Mouse (Mus musculus) CH12.LX (cell line): ENCODE measurements around the gene Gpr183. TPM values are rescaled to one million over a fixed set of nuclear protein-coding genes. Genes with fewer than 3 reads are reported as not detected.

ENCODE experiments used
- DNase-seq: peaks from one replicate; pipeline ENCODE4 v3.0.0-alpha.2; 2013; ENCODE audit errors: extremely low read depth
- H3K27ac ChIP-seq: 2 replicates; pipeline ENCODE4 v1.5.1; 2012; ENCODE audit warnings: low read depth, mild to moderate bottlenecking, control low read depth, moderate library complexity; ENCODE audit not compliant: insufficient read depth
- H3K27me3 ChIP-seq: replicated peaks from 2 replicates; pipeline ENCODE3; 2012; ENCODE audit warnings: inconsistent platforms
- H3K36me3 ChIP-seq, 2 experiments: replicated peaks in 1 of 2; 2 replicates each; pipeline versions ENCODE3 to v1.6.1; 2012; ENCODE audit warnings: inconsistent platforms in 1 of 2, low read length in 1 of 2, mild to moderate bottlenecking in 1 of 2, mixed read lengths in 1 of 2, moderate library complexity in 1 of 2; ENCODE audit not compliant: control insufficient read depth in 1 of 2, insufficient read depth in 1 of 2
- H3K4me1 ChIP-seq, 2 experiments: 2 replicates each; pipeline ENCODE4 v1.6.1; 2012; ENCODE audit warnings: inconsistent platforms in 1 of 2, moderate library complexity in 1 of 2; ENCODE audit not compliant: insufficient read depth in 2 of 2, control insufficient read depth in 1 of 2
- H3K4me2 ChIP-seq: 2 replicates; pipeline ENCODE4 v1.6.1; 2012; ENCODE audit warnings: low read depth, mild to moderate bottlenecking, control low read depth; ENCODE audit not compliant: poor library complexity, insufficient read depth, severe bottlenecking
- H3K4me3 ChIP-seq, 3 experiments: fragments of 150-350 bp in 1 of 3; sonication (generic) in 1 of 3; replicated peaks in 1 of 3; 2 replicates each; pipeline versions ENCODE3 to v1.5.1; 2011 to 2012; ENCODE audit warnings: low read depth in 2 of 3, low read length in 2 of 3, mild to moderate bottlenecking in 2 of 3, moderate library complexity in 2 of 3, control low read depth in 1 of 3, improper control_type of control experiment in 1 of 3, inconsistent platforms in 1 of 3, mixed read lengths in 1 of 3; ENCODE audit not compliant: poor library complexity in 1 of 3
- H3K79me2 ChIP-seq: replicated peaks from 2 replicates; pipeline ENCODE4 v1.6.1; 2012; ENCODE audit warnings: mild to moderate bottlenecking, moderate library complexity; ENCODE audit not compliant: control insufficient read depth, poor library complexity, insufficient read depth, severe bottlenecking; ENCODE audit errors: extremely low read depth
- H3K9ac ChIP-seq: 2 replicates; pipeline ENCODE4 v1.6.1; 2012; ENCODE audit warnings: low read depth, mild to moderate bottlenecking, control low read depth, moderate library complexity; ENCODE audit not compliant: insufficient read depth
- H3K9me3 ChIP-seq: replicated peaks from 2 replicates; pipeline ENCODE3; 2012; ENCODE audit warnings: low read length, inconsistent platforms, mixed read lengths
- BHLHE40 ChIP-seq: IDR thresholded peaks from 2 replicates; pipeline ENCODE4 v1.6.1; 2011; ENCODE audit warnings: mild to moderate bottlenecking, low read depth, low read length, improper control_type of control experiment
- CHD1 ChIP-seq: IDR thresholded peaks from 2 replicates; pipeline ENCODE4 v1.6.1; 2012; ENCODE audit warnings: low read depth, low read length, improper control_type of control experiment, inconsistent platforms
- CTCF ChIP-seq, 2 experiments: IDR thresholded peaks in 1 of 2; conservative IDR thresholded peaks in 1 of 2; 2 replicates each; pipeline ENCODE4 v1.5.1; 2011 to 2012; ENCODE audit warnings: low read depth in 2 of 2, low read length in 2 of 2, improper control_type of control experiment in 1 of 2, inconsistent platforms in 1 of 2, mild to moderate bottlenecking in 1 of 2, moderate library complexity in 1 of 2
- ELF1 ChIP-seq: IDR thresholded peaks from 2 replicates; pipeline ENCODE4 v1.6.1; 2014; ENCODE audit warnings: low read depth, mild to moderate bottlenecking, inconsistent platforms, low read length, improper control_type of control experiment
- EP300 ChIP-seq: IDR thresholded peaks from 2 replicates; pipeline ENCODE4 v1.6.1; 2011; ENCODE audit warnings: low read length, improper control_type of control experiment
- ETS1 ChIP-seq: conservative IDR thresholded peaks from 2 replicates; pipeline ENCODE4 v1.6.1; 2012; ENCODE audit warnings: low read depth, mild to moderate bottlenecking, inconsistent platforms, low read length, improper control_type of control experiment, moderate library complexity
- GABPA ChIP-seq: IDR thresholded peaks from 2 replicates; pipeline ENCODE4 v1.6.1; 2012; ENCODE audit warnings: low read depth, low read length, improper control_type of control experiment, inconsistent platforms; ENCODE audit not compliant: insufficient replicate concordance
- IRF4 ChIP-seq: IDR thresholded peaks from 2 replicates; pipeline ENCODE4 v1.6.1; 2014; ENCODE audit warnings: low read depth, mild to moderate bottlenecking, inconsistent platforms, low read length, improper control_type of control experiment
- JUN ChIP-seq: IDR thresholded peaks from 2 replicates; pipeline ENCODE4 v1.6.1; 2011; ENCODE audit warnings: low read depth, mild to moderate bottlenecking, low read length, improper control_type of control experiment, moderate library complexity; ENCODE audit not compliant: insufficient read depth
- MAFK ChIP-seq: IDR thresholded peaks from 2 replicates; pipeline ENCODE4 v1.6.1; 2011; ENCODE audit warnings: low read length, improper control_type of control experiment; ENCODE audit not compliant: insufficient replicate concordance
- MAZ ChIP-seq: IDR thresholded peaks from 2 replicates; pipeline ENCODE4 v1.6.1; 2012; ENCODE audit warnings: low read depth, mild to moderate bottlenecking, inconsistent platforms, low read length, improper control_type of control experiment, moderate library complexity
- MEF2A ChIP-seq: IDR thresholded peaks from 2 replicates; pipeline ENCODE4 v1.6.1; 2014; ENCODE audit warnings: low read depth, mild to moderate bottlenecking, inconsistent platforms, low read length, improper control_type of control experiment, borderline replicate concordance
- MXI1 ChIP-seq: IDR thresholded peaks from 2 replicates; pipeline ENCODE4 v1.6.1; 2011; ENCODE audit warnings: mild to moderate bottlenecking, low read depth, low read length, improper control_type of control experiment
- NELFE ChIP-seq: IDR thresholded peaks from 2 replicates; pipeline ENCODE4 v1.6.1; 2011; ENCODE audit warnings: low read depth, low read length, improper control_type of control experiment
- POLR2A ChIP-seq: IDR thresholded peaks from 2 replicates; pipeline ENCODE4 v1.6.1; 2011; ENCODE audit warnings: low read depth, mild to moderate bottlenecking, improper control_type of control experiment, low read length
- RAD21 ChIP-seq: IDR thresholded peaks from 2 replicates; pipeline ENCODE4 v1.6.1; 2011; ENCODE audit warnings: low read depth, mild to moderate bottlenecking, low read length, improper control_type of control experiment, moderate library complexity
- RCOR1 ChIP-seq: conservative IDR thresholded peaks from 2 replicates; pipeline ENCODE4 v1.6.1; 2012; ENCODE audit warnings: low read depth, mild to moderate bottlenecking, inconsistent platforms, low read length, improper control_type of control experiment
- SIN3A ChIP-seq: IDR thresholded peaks from 2 replicates; pipeline ENCODE4 v1.6.1; 2012; ENCODE audit warnings: low read length, improper control_type of control experiment, inconsistent platforms
- SMC3 ChIP-seq: IDR thresholded peaks from 2 replicates; pipeline ENCODE4 v1.6.1; 2011; ENCODE audit warnings: low read depth, low read length, improper control_type of control experiment
- TBP ChIP-seq: conservative IDR thresholded peaks from 2 replicates; pipeline ENCODE4 v1.6.1; 2011; ENCODE audit warnings: low read depth, low read length, improper control_type of control experiment
- USF1 ChIP-seq: IDR thresholded peaks from 2 replicates; pipeline ENCODE4 v1.6.1; 2014; ENCODE audit warnings: low read depth, mild to moderate bottlenecking, inconsistent platforms, low read length, improper control_type of control experiment
- ZC3H11A ChIP-seq: IDR thresholded peaks from 2 replicates; pipeline ENCODE4 v1.6.1; 2012; ENCODE audit warnings: low read depth, mild to moderate bottlenecking, inconsistent platforms, low read length, improper control_type of control experiment
- ZKSCAN1 ChIP-seq: IDR thresholded peaks from 2 replicates; pipeline ENCODE4 v1.6.1; 2012; ENCODE audit warnings: low read depth, inconsistent platforms, low read length, improper control_type of control experiment, borderline replicate concordance
- ZMIZ1 ChIP-seq: IDR thresholded peaks from 2 replicates; pipeline ENCODE4 v1.6.1; 2012; ENCODE audit warnings: low read depth, mild to moderate bottlenecking, inconsistent platforms, low read length, improper control_type of control experiment
- ZNF384 ChIP-seq: IDR thresholded peaks from 2 replicates; pipeline ENCODE4 v1.6.1; 2012; ENCODE audit warnings: low read depth, low read length, improper control_type of control experiment, inconsistent platforms
- dilution Hi-C: fragments of 300-500 bp; cut with MboI; formaldehyde crosslinking; loops from 2 replicates; pipeline ENCODE4 v1.14.3; 2020; ENCODE audit warnings: low sequenced_read_pairs; ENCODE audit not compliant: extremely low pct_unique_long_range_greater_than_20kb, extremely low pct_ligation_motif_present
- in situ Hi-C: fragments of 300-500 bp; cut with MboI; formaldehyde crosslinking; loops from 3 replicates; pipeline ENCODE4 v1.14.3; 2019; ENCODE audit warnings: low sequenced_read_pairs, low pct_ligation_motif_present, low pct_unique_long_range_greater_than_20kb, mixed read lengths
- polyA plus RNA-seq: library from polyadenylated mRNA; unstranded; fragments of >175 nt; gene quantifications from 2 replicates; pipeline ENCODE4 v1.2.1, GENCODE M21; 2012; ENCODE audit warnings: low read depth; ENCODE audit not compliant: insufficient read length
- total RNA-seq, 2 experiments: library from RNA; depleted of rRNA; stranded (reverse); fragments of 300-350 nt in 1 of 2; fragments of >200 nt in 1 of 2; gene quantifications; 2 replicates each; pipeline ENCODE4 v1.2.3; 2012 to 2014

Gpr183 gene
- total and polyA plus RNA-seq, 3 experiments = 3.6 to 16.3 (median 8.3) TPM

GRCm38 (mm10) chr14:121996786-121997185 is 31.8 kb upstream of the Gpr183 start:
- dilution Hi-C loops = no loop called here
- peaks cover 5 to 66% of the 10 kb centered on the region in 2 experiments for H3K4me1 ChIP-seq
- no peaks in the 10 kb centered on the region for H3K79me2 ChIP-seq
- no peak overlapping the region for H3K4me2 ChIP-seq
- H3K9ac ChIP-seq = no peak overlapping the region
- H3K27ac ChIP-seq = no peak overlapping the region
- in situ Hi-C loops = no loop called here
- TF ChIP-seq USF1 (no peak), ZKSCAN1 (no peak), SMC3 (no peak), ZC3H11A (no peak), MAFK (no peak), RCOR1 (no peak), TBP (no peak), CHD1 (no peak), MAZ (no peak), ZNF384 (no peak), MXI1 (no peak), ELF1 (no peak), BHLHE40 (no peak), POLR2A (no peak), GABPA (no peak), MEF2A (no peak), NELFE (no peak), ZMIZ1 (no peak), RAD21 (no peak)
- no peak for DNase-seq
- no peak overlapping the region for H3K4me3 ChIP-seq
- H3K36me3 ChIP-seq = peaks cover 16 to 81% of the 10 kb centered on the region in 2 experiments
- H3K27me3 ChIP-seq = no peaks in the 10 kb centered on the region
- H3K9me3 ChIP-seq = no peaks in the 10 kb centered on the region

DNA sequence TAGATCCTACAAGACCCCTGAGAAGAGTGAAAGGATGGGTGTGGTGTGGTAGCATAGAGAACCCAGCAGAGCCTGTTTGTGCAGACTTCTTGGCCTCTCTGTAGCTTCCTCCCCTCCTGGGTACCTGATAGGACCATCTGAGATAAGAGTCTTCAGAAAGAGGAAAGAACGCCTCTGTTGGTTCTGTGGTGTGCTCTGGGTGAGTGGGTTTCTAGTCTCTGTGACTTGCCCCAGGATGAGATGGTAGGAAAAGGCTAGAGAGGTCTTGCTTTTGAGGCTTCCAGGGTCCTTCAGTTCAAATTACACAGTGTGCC is 30.5 kb upstream of the Gpr183 start:
- Histone ChIP-seq H3K4me3 (no peak overlapping the region), H3K4me1 (peaks cover 6 to 71% of the 10 kb centered on the region in 2 experiments), H3K4me2 (no peak overlapping the region), H3K36me3 (peaks cover 16 to 79% of the 10 kb centered on the region in 2 experiments), H3K9me3 (no peaks in the 10 kb centered on the region), H3K27me3 (no peaks in the 10 kb centered on the region)
- in situ Hi-C loops = no loop called here
- TF ChIP-seq CTCF (conservative IDR thresholded peaks at IDR 0.05 in 1 of 2, IDR thresholded peaks at IDR 0.05 in 1 of 2; ENCODE audit: low read depth in 2 of 2, low read length in 2 of 2) (no peak), RCOR1 (no peak), ETS1 (no peak), MAZ (no peak), GABPA (no peak), EP300 (no peak), SIN3A (no peak), JUN (no peak), USF1 (no peak), MAFK (no peak), IRF4 (no peak)
- TF ChIP-seq, all 38 proteins: peak for 0
- Histone ChIP-seq H3K79me2 (no peaks in the 10 kb centered on the region), H3K9ac (no peak overlapping the region), H3K27ac (no peak overlapping the region)
- DNase-seq = no peak
- dilution Hi-C loops = no loop called here
